Mouse (Mus musculus): Measurements from ENCODE around the gene Kcnk18.

DNA sequence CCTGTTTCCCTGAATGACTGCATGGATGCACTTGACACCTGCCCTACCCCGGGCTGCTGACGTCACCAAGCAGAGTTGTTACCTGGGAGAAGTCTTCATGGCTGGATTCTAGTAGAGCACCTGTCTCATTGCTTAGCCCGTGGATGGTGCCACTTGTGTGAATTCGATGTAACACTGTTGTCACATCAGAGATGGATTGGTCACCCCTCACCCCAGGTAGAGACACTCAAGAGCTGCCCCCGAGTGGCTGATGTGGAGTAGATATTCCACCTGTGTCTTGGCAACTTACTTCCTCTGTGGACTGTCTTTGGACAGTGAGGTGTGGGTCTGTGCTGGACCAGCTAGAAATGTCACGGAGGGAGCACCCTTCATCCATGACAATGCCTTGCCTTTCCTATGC is 17.0 kb downstream of the Kcnk18 start:
- TF ChIP-seq CTCF (IDR thresholded peaks at IDR 0.05; ENCODE audit: low read depth, low read length) = no peak
- TF ChIP-seq POLR2A (IDR thresholded peaks at IDR 0.05; ENCODE audit: extremely low read depth, insufficient read depth, low read length) = no peak
